Mouse (Mus musculus) hindbrain, postnatal 0 days (tissue): Measurements from ENCODE around the gene Hspa4. TPM values are rescaled to one million over a fixed set of nuclear protein-coding genes. Genes with fewer than 3 reads are reported as not detected.

Experiments used
- ATAC-seq: fragments of 200-750 bp; cut with Nextera tagmentation; 2 replicates; pipeline ENCODE4 v1.8.0; 2017; ENCODE audit warnings: mild to moderate bottlenecking, moderate TSS enrichment, moderate library complexity
- DNase-seq: peaks from one replicate; pipeline ENCODE4 v3.0.0-alpha.2; 2015; ENCODE audit warnings: low spot score
- H3K27ac ChIP-seq: fragments of 300-500 bp; sonication (generic); 2 replicates; pipeline ENCODE4 v1.5.1; 2014; ENCODE audit warnings: mild to moderate bottlenecking
- H3K27me3 ChIP-seq: fragments of 300-500 bp; sonication (generic); 2 replicates; pipeline ENCODE4 v1.6.1; 2014; ENCODE audit warnings: low read length, mixed read lengths; ENCODE audit not compliant: insufficient read depth
- H3K36me3 ChIP-seq: fragments of 300-500 bp; sonication (generic); 2 replicates; pipeline ENCODE4 v1.6.1; 2014; ENCODE audit warnings: low read length, mixed read lengths; ENCODE audit not compliant: insufficient read depth
- H3K4me1 ChIP-seq: fragments of 300-500 bp; sonication (generic); 2 replicates; pipeline ENCODE4 v1.6.1; 2014; ENCODE audit warnings: antibody characterized with exemption, low read length, mixed read lengths; ENCODE audit not compliant: insufficient read depth
- H3K4me2 ChIP-seq: fragments of 300-500 bp; sonication (generic); 2 replicates; pipeline ENCODE4 v1.6.1; 2014; ENCODE audit warnings: low read depth, mild to moderate bottlenecking, low read length, moderate library complexity, mixed read lengths
- H3K4me3 ChIP-seq: fragments of 300-500 bp; sonication (generic); 2 replicates; pipeline ENCODE4 v1.5.1; 2014; ENCODE audit warnings: low read length
- H3K9ac ChIP-seq: fragments of 300-500 bp; sonication (generic); replicated peaks from 2 replicates; pipeline ENCODE4 v1.6.1; 2014; ENCODE audit warnings: mild to moderate bottlenecking, low read length, moderate library complexity, mixed read lengths
- H3K9me3 ChIP-seq: fragments of 300-500 bp; sonication (generic); 2 replicates; pipeline ENCODE4 v1.6.1; 2016; ENCODE audit warnings: low read length, mixed read lengths
- CTCF ChIP-seq: IDR thresholded peaks from 2 replicates; pipeline ENCODE4 v1.5.1; 2016; ENCODE audit warnings: antibody characterized with exemption, control low read depth, low read depth
- WGBS: fragments of 180-500 bp; shearing (Covaris S2); extraction: QIAGEN DNeasy Blood & Tissue Kit; methylation state at CpG from one replicate; pipeline ENCODE4 v1.1.7; 2014; 5-methylcytosine and 5-hydroxymethylcytosine counted together
- polyA plus RNA-seq: library from polyadenylated mRNA; unstranded; fragments of >200 nt; fragmentation: Nextera tagmentation; extraction: Ambion mirVana; gene quantifications from 2 replicates; pipeline ENCODE4 v1.2.1, GENCODE M21; 2015
- total RNA-seq: library from RNA; depleted of rRNA; stranded (reverse); fragments of >200 nt; gene quantifications from 2 replicates; pipeline ENCODE4 v1.2.3, GENCODE M21; 2014

Gene Hspa4
- total and polyA plus RNA-seq, 2 experiments from 2014 or later = 50.8 to 79.4 TPM

DNA sequence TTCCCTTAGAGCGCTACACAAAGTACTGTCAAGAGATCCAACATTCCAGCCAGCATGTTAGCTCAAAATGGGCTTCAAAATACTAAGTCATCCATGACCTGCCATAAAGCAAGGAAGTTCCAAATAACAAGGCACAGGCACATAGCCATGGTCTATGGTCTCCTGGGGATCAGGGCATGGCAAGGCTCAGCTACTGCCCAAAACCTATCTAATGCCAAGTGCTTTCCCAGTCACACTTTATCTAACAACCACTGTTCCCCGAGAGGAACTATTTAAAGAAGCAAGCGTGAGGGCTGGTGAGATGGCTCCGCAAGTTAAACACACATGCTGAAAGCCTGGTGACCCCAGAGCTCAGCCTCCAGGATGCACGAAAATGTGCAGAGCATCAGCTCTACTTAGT, 26.9 kb downstream of the Hspa4 start:
- H3K9me3 ChIP-seq = no peaks in the 10 kb centered on the region
- no peaks in the 10 kb centered on the region for H3K27me3 ChIP-seq
- no peak for DNase-seq
- no peak overlapping the region for H3K4me3 ChIP-seq
- no peaks in the 10 kb centered on the region for H3K4me1 ChIP-seq
- no peak overlapping the region for H3K9ac ChIP-seq
- no peak for ATAC-seq
- TF ChIP-seq CTCF = no peak
- no peak overlapping the region for H3K27ac ChIP-seq
- peaks cover 54% of the 10 kb centered on the region for H3K36me3 ChIP-seq
- whole genome bisulfite sequencing = 91% methylated on average over 5 of the region's 5 CpGs
- H3K4me2 ChIP-seq = no peak overlapping the region

DNA sequence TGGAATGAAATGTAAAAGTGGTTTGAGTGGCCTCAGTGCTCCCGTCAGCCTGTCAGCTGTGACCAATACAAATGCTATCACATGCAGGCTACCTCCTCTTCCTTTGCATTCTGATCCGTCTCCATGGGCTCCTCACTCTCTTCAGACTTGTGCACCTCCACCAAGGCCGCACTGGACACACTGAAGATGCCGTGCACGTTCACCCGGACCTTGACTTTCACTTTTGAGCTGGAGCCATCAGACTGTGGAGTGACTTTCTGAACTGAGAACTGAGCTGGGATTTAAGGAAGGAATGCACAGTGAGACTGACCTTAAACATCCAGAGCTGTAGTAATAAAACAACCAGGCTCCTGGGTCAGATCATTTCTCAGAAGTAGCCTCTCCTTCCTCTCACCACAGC, 30.7 kb downstream of the Hspa4 start:
- Histone ChIP-seq H3K27me3 (no peaks in the 10 kb centered on the region), H3K36me3 (peaks cover 78% of the 10 kb centered on the region), H3K4me2 (no peak overlapping the region), H3K4me3 (no peak overlapping the region), H3K9ac (no peak overlapping the region), H3K9me3 (no peaks in the 10 kb centered on the region), H3K4me1 (no peaks in the 10 kb centered on the region), H3K27ac (no peak overlapping the region)
- WGBS = 92% methylated on average over 6 of the region's 6 CpGs
- no peak for TF ChIP-seq CTCF
- DNase-seq (no peak), ATAC-seq (no peak)

DNA sequence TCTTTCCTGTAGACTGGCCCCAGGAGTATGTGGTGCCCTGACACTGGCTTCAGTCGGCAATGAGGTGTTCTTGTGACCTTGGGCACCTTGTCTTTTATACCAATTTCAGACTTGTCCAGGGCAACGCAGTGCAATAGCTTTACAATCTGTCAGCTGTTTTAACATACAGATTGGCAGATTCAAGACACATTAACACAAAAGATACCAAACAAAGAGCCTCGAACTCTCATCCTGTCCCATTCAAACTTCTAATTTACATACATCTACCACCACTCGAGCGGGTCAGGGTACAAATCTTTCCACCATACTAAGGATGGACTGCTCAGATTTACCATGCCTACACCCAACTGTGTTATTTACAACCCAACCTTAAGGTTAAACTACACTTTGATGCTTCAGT, 39.7 kb downstream of the Hspa4 start:
- H3K4me2 ChIP-seq = no peak overlapping the region
- H3K9me3 ChIP-seq = no peaks in the 10 kb centered on the region
- DNase-seq (no peak), ATAC-seq (no peak)
- H3K9ac ChIP-seq = no peak overlapping the region
- no peak overlapping the region for H3K27ac ChIP-seq
- no peaks in the 10 kb centered on the region for H3K4me1 ChIP-seq
- H3K27me3 ChIP-seq = no peaks in the 10 kb centered on the region
- 80% methylated on average over 5 of the region's 5 CpGs for WGBS
- H3K4me3 ChIP-seq = no peak overlapping the region
- H3K36me3 ChIP-seq = peaks cover 29% of the 10 kb centered on the region
- no peak for TF ChIP-seq CTCF

DNA sequence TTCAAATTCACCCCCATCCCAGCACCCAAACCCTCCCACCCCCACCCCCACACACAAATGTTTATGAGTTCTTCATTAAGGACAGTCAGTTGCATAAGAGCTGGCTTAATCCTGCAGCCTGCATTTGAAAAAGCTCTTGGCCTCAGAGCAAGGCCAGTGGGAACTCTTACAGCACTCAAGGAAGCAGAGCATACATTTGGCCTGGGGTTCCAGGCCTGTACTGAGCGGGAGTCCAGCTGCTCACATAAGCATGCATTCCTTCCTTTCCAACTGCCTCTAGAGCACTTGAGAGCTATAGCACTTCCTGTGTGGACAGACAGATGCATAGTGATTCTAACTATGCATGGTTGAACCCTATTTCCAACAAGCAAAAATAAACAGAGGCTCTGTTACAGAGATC, 40.2 kb downstream of the Hspa4 start:
- DNase-seq = no peak
- whole genome bisulfite sequencing = 77% methylated on average over 1 of the region's 1 CpGs
- no peak overlapping the region for H3K4me2 ChIP-seq

DNA sequence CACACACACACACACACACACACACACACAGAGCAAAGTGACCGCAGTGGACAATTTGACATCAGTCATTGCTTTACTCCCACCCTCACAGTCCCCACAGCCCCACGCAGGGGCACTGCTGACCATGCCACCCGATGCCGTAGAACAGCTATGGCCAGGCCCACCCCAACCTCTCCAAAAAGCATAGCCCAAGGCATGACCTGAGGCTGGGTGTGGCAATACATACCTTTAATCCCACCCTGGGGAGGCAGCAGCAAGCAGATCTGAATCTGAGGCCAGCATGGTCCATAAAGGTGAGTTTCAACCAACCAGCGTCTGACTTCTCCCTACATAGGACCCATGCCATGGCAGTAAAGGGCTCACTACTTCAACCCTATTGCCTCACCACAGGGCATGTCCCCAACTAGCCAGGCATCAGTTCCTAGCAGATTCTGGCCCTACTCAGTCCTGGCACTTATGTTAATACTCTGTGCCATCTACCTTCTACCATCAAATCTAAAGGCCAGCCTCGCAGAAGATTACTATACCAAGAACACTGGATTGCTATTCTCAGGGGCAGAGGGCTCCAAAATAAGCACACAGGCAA, 41.1 kb downstream of the Hspa4 start:
- Histone ChIP-seq H3K36me3 (peaks cover 18% of the 10 kb centered on the region; the same call in 1 of the 2 replicates), H3K9ac (no peak overlapping the region), H3K4me3 (no peak overlapping the region), H3K4me1 (no peaks in the 10 kb centered on the region), H3K27me3 (no peaks in the 10 kb centered on the region), H3K4me2 (no peak overlapping the region), H3K27ac (no peak overlapping the region), H3K9me3 (no peaks in the 10 kb centered on the region)
- ATAC-seq = no peak
- no peak for DNase-seq
- no peak for TF ChIP-seq CTCF
- WGBS = 83% methylated on average over 6 of the region's 6 CpGs

More for the DNA sequence above, 40.2 kb downstream of the Hspa4 start:
- Histone ChIP-seq H3K27ac (no peak overlapping the region), H3K4me3 (no peak overlapping the region), H3K4me1 (no peaks in the 10 kb centered on the region), H3K27me3 (no peaks in the 10 kb centered on the region), H3K9ac (no peak overlapping the region), H3K9me3 (no peaks in the 10 kb centered on the region), H3K36me3 (peaks cover 25% of the 10 kb centered on the region; the same call in 1 of the 2 replicates)
- TF ChIP-seq CTCF = no peak
- no peak for ATAC-seq

DNA sequence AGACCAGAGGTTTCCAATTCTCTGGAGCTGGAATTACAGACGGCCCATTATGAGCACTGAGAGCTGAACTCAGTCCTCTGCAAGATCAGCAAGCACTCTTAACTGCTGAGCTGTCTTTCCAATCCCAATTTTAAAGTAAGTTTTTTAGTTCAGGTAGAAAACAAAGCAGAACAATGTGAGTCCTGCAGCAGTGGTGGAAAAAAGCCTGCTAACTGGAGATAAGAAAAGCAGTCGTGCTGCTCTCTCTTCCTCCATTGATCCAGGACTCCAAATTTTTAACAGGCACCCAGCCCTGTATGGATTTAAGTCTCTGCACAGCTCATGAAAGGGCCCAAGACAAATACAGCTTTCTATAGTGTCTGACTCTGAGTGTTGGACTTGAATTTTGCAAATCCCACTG, 43.3 kb downstream of the Hspa4 start:
- Histone ChIP-seq H3K4me3 (no peak overlapping the region), H3K4me1 (0 out of 2 replicates have a peak, but pooled peaks cover 4% of the 10 kb centered on the region), H3K4me2 (no peak overlapping the region), H3K9me3 (no peaks in the 10 kb centered on the region), H3K9ac (no peak overlapping the region), H3K27ac (no peak overlapping the region), H3K27me3 (no peaks in the 10 kb centered on the region), H3K36me3 (peaks cover 12% of the 10 kb centered on the region; the same call in 1 of the 2 replicates)
- 82% methylated on average over 2 of the region's 2 CpGs for WGBS
- ATAC-seq = no peak
- no peak for DNase-seq
- TF ChIP-seq CTCF = no peak

DNA sequence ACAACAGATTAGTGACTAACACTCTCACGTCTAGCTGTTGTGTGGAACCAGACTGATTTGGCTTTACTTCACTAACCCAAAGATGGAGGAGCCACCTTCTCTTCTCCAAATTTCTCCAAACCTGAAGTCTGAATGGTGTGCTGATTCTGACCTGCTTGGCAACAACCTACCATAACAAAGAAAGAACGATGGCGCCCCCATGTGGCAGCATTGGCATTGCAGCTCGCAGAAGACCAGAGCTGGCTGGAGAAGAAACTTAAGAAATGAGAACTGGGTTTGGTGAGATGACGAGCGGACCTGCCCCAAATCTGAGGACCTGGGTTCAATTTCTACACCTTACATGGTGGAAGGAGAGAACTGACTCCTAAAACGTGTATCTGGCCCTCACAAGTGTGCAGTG, 45.3 kb downstream of the Hspa4 start:
- ATAC-seq (no peak), DNase-seq (peak; percentile 88)
- Histone ChIP-seq H3K4me3 (no peak overlapping the region), H3K4me2 (no peak overlapping the region), H3K9me3 (no peaks in the 10 kb centered on the region), H3K27me3 (no peaks in the 10 kb centered on the region), H3K9ac (no peak overlapping the region), H3K36me3 (no peaks in the 10 kb centered on the region), H3K27ac (no peak overlapping the region), H3K4me1 (0 out of 2 replicates have a peak, but pooled peaks cover 4% of the 10 kb centered on the region)
- 35% methylated on average over 7 of the region's 7 CpGs for WGBS
- TF ChIP-seq CTCF = peak; percentile 91
